Mouse (Mus musculus) 3T3-L1 (cell line): ENCODE measurements around the gene Adgrg7.
A peak's percentile ranks its signal among the peaks of the same experiment; 100 is the strongest.

ENCODE experiments used
- DNase-seq: peaks from one replicate; pipeline ENCODE4 v3.0.0-alpha.2; 2015; ENCODE audit warnings: low read depth, low spot score

The Adgrg7 gene

DNA sequence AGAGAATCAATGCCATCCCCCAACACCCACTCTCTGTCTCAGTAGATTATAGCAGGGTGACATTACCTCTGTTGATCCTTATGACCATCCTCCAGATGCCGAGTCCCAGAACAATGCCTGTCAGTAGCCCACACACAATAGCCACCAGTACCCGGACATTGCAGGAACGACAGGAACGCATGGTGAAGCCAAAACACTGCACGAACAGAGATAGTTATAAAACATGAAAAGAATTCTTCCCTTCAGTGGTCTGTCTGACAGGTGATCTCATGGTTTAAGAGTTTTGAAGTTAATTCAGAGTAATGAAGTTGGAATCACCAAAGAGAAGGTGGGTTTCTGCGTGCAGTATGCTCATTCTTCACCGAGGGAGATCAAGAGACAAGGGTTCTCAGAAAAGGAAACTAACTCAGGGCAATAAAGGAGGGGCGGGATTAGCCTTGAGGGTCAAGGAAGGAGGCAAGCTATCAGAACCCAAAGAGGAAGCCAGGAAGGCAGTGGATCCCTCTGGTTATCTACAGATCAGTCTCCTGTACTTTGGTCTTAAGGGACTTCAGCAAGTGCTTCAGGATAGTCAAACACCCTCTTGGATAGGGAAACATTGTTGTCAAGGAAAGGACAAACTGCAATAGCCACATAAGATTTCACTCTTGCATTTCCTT is at the start of gene Adgrg7:
TSS of gene Adgrg7 (minus strand) at position 375 of the 659 bp plus-strand sequence.
- no peak for DNase-seq

DNA sequence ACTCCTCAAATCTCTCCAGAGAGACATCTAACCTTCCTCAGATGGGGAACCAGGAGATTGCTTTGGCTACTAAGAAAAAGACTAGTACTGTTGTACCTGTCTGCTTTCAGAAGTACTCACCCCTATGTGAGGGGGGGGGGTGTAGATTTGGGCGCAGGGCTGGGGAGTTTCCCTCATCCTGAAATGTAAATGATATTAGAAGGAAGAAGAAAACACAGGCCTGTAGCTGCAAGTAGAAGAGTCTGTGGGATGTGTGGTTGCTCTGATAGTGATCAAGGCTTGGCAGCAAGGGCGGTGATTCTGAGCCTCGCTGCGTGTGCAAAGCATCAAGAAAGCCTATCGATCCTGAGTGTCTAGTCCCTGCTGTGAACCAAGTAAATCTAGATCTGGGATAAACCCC is 47.3 kb upstream of the Adgrg7 start:
- no peak for DNase-seq

DNA sequence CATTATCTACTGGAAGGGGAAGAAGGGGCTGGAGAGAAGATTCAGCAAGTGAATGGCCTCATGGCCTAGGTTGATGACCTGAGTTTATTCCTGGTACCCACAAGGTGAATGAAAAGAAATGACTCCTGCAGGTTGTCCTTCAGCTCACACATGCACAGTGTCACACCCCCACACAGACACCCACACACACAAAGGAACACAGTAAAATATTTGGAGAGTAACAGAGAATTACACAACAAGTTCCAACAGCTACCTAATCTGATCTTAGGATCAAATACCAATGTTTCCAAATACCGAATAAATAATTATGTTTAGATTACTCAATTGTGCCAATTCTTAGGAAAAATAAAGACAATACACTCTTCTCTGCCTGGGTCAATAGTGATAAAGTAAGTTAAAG is 37.7 kb upstream of the Adgrg7 start:
- DNase-seq: no peak

DNA sequence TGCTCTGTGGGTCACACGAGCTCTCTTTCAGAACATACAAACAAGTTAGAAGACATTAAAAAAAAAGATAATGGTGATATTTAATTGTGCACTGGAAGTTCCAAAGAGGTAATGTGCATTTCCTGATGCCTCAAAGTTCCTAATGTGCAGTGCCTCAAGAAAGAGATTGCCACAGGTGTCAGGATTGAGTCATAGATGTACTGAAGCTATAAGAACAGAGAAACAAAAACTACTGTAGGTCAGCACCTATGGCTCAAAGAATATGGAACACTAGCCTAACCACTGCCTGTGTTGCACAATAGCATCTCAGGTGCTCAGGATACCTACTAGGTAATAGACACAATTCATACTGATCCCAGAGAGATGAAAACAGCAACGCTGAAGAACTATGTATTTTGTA is 36.3 kb upstream of the Adgrg7 start:
- no peak for DNase-seq

DNA sequence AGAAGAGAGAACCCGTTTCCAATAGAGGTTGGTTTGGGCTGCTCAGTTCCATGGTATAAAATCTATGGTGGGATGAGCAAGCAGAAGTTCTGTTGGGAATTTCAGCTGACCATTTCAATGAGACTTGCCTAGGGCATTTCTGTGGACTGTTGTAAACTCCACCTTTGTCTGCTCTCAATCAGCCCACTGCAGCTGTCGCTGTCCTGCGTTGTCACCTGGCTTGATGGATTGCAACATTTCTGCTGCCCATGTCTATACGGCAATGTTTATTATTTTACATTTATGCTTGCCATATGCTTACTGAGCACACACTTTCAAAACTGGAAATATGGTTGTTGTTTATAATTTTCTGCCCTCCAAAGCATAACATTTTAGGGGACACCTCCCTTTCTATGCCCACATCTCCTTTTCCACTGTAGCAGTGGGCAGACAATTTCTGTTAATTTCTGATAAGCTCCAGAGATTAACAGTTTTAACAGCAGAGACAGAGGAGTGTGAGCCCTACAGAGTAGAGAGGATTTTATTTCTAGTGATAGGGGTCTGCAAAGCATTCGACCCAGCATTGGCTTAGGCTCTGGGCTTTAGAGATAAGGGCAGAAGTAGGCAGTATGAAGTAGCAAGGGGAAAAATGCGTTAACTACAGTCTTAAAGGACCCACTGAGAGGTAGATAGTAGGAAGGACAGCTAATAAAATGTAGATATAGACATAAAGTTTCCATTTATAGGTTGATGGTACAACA is 5.9 kb upstream of the Adgrg7 start:
- no peak for DNase-seq

DNA sequence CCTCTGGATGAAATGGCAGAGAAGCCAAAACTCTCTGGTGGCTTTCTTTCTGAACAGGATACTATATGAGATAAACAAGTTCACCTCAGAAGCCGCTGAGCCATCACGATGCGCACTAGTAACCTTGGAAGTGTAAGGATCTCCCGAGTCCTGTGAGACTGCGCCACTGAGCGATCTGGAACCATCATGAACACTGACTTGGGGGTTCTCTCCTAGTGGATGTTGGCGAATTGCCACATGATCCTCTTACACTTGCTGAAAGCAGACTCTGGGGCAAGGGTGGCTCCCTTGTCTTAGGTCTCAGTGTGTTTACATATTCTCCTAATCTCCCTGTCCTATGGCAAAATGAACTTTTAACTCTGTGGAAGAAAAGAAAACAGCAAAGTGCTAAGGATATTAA is 5.3 kb upstream of the Adgrg7 start:
- DNase-seq: no peak

DNA sequence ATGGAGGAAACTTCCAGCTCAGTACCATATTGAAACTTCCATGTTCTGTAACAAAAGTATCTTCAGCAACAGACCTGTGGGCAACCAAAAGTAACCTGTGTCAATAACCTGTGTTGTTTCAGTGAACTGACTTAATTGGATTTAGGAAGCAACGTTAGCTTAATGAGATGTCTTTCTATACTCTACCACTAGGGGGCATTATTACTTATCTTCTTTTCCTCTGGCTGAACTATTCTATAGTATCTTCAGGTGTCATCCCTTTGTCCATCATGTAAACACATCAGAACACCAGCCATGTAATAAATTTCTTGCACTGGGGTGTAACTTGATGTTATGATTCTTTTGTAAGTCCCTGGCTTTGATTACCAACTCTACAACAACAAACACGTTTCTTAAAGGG is 4.8 kb upstream of the Adgrg7 start:
- DNase-seq: peak; percentile 71

DNA sequence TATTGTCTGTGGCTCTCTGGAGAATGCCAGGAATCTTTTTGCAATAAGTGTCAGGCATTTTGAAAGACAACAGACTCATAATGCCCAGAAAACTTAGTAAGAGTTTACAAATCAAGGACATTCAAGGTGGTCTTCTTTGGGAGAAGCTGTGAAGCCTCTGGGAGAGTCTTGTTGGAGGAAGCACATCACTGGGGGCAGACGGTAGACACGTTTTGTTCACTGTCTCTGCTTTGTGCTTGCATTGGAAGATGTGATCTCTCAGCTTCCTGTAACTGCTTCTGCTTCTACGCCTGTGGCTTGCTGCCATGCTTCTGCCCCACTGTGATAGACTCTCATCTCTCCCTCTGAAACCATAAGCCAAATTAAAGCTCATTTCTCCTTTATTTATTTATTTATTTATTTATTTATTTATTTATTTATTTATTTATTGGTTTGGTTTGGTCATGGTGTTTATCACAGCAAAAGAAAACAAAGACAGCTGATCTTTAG is 3.9 kb upstream of the Adgrg7 start:
- DNase-seq: no peak

DNA sequence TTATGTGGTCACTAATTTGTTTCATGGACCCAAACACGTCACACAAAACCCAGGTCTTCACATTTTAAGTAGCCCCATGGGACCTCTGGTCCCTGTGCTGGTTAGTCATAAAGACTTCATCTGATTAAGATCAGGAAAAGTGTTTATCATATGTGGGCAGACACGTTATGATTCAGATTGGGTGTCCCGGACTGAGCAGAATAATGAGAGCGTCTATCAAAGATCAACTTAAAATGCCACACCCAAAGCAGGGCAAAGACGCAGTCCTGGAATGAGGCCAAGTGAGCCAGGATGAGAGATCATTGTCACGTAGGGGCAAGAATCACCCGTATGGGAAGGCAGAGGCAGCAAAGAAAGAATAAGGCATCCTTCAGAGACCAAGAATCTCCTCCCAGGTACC is 3.2 kb upstream of the Adgrg7 start:
- no peak for DNase-seq

DNA sequence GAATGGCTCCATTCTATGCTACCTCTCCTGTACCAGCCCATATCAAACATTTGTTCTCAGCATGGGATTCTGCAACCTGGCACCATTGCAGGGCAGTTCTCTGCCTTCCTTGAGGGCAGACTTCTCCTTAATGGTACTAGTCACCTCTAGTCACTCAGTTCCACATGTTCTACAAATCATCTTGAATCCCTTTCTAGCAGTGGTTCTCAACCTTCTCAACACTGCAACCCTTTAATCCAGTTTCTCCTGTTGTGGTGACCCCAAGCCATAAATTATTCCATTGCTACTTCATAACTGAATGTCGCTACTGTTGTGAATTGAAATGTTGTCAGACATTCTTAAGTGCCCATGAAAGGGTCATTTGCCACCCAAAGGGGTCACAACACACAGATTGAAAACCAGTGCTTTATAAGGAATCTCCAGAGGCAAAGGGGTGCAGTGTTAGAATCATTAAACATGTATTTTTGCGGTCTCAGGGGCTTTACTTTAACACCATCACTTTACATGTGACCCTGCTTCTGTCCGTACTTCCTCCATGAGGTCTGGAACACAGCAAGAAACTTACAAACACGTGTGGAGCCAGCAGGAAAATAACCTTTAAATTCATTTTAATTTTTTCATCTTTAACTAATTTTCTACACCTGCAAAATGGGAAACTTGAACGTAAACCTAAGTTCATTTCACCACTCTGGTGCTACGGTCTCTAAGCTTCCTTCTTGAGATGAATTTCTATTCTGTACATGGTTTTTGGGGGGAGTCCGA is 1.1 kb downstream of the Adgrg7 start:
- DNase-seq: no peak

DNA sequence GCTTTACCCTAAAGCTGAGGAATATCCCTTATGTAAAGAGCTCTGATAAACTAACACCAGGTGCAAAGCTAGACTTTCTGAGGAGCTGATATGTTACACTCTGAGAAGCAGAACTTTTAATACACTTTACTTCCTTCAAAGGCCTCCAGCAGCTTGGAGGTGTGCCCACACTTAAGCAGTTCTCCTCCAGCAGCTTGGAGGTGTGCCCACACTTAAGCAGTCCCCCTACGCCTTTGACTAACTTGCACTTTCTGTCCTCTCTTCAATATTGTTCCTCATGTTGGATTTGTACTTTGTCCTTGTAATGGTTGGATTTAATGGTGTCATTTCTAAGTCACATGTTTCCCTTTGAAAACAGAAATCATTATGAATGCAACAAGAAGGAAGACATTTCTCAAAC is 1.9 kb downstream of the Adgrg7 start:
- DNase-seq: no peak

DNA sequence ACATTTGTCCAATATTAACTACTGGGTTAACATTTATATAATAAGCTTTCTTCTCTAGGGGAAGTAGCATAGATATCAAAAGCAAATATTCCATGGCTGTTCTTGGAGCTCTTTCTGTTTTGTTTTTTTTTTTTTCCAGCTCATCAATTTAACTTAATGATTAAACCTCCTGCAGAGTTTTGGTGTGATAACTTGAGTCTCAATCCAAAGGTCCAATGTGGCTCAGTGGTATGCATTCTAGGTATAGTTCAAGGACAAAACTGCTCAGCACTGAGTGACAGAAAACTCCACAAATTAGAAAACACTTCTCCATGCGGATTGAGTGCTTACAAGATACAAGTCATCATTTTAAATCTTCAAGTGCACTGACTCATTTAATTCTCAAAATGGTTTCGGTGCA is 9.7 kb downstream of the Adgrg7 start:
- no peak for DNase-seq

DNA sequence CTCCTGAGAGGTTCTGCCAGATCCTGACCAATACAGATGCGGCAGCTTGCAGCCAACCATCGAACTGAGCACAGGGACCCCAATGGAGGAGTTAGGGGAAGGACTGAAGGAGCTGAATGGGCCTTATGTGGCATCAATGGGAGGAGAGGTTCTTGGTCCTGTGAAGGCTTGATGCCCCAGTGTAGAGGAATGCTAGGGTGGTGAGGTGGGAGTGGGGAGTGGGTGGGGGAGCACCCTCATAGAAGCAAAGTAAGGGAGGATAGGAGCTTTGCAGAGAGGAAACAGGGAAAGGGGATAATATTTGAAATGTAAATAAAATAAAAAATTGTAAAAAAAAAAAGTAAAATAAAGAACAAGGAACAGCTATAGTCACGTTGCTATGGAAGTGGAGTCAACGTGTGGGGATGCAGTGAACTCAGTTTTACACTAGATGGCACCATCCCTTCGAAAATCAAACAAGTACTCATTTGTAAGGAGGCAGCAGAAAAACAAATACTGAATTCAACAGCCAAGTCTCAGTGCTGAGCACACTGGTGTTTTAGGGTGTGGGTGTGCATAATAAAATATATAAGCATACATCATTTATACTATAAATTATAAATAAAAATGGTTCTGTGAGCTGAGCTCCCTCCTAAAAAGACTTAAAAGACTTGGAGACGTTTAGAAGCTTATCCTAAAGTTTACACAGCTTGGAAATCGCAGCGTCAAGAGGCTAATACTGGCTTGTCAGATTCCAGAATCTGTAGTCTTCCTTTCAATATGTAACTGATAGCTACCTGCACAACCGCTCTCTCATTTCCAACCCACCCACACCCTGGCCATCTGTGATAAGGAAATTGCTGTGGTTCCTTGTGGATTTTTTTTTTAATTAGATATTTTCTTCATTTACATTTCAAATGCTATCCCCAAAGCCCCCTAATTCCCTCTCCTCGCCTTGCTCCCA is 24.2 kb downstream of the Adgrg7 start:
- DNase-seq: peak; percentile 85

DNA sequence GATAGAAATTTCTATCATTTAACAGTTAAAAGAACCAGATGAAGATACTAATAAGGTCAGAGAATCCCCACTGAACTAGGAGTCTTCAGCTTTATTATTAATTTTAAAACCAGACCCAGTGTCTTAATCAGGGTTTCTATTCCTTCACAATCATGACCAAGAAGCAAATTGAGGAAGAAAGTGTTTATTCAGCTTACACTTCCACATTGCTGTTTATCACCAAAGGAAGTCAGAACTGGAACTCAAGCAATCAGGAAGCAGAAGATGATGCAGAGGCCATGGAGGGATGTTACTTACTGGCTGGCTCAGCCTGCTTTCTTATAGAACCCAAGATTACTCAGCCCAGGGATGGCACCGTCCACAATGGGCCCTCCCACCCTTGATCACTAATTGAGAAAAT is 66.6 kb downstream of the Adgrg7 start:
- no peak for DNase-seq

DNA sequence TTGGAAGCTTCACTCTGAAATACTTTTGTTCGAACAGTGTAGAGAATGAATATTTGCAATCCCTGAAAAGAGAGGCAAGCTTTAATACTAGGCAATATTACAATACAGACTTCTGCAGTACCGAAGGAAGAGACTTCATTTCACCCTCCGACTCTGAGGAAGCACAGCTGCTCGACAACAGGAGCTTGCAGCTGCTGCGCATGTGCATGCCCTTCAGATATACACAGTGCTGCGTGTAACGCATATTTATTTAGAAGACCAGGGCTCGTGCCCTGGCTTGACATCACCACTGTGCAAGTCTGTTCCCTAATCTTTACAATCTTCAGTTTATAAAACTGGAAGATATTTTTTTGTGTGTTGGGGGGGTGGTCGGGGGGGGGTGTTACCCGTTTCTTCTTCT is 70.7 kb downstream of the Adgrg7 start:
- DNase-seq: no peak

DNA sequence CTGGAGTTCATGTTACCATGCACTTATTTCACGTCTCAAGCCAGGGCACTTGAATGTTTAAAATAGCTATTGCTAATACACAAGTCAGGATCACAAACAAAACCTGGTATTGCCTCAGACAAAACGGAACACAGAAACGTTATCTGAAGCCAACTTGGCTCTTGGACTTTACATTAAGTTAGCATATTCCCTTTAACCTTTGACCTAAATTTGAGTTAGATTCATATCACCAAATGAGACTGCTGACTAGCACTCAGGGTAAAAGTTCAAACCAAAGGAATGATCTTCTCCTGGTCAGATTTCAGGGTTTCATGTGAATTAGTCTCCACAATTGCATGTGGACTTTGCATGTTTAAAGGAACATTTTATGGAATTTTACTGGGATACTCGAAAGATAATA is 73.3 kb downstream of the Adgrg7 start:
- DNase-seq: no peak

DNA sequence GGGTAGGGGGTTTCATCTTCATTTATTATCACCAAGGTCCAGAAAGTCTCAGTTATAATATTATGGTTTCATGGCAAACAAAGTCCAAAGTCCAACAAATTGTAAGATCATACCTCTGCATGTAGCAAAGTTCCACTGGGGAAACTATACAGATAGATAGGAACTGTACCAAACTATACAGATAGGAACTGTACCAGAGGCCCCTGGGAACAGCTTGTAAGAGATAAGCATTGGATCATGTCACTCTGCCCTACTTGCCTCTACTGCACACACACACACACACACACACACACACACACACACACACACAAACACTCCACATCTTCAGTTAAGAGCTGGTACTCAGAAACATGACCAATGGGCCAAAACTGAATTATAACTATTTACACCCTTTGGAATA is 76.6 kb downstream of the Adgrg7 start:
- DNase-seq: no peak

DNA sequence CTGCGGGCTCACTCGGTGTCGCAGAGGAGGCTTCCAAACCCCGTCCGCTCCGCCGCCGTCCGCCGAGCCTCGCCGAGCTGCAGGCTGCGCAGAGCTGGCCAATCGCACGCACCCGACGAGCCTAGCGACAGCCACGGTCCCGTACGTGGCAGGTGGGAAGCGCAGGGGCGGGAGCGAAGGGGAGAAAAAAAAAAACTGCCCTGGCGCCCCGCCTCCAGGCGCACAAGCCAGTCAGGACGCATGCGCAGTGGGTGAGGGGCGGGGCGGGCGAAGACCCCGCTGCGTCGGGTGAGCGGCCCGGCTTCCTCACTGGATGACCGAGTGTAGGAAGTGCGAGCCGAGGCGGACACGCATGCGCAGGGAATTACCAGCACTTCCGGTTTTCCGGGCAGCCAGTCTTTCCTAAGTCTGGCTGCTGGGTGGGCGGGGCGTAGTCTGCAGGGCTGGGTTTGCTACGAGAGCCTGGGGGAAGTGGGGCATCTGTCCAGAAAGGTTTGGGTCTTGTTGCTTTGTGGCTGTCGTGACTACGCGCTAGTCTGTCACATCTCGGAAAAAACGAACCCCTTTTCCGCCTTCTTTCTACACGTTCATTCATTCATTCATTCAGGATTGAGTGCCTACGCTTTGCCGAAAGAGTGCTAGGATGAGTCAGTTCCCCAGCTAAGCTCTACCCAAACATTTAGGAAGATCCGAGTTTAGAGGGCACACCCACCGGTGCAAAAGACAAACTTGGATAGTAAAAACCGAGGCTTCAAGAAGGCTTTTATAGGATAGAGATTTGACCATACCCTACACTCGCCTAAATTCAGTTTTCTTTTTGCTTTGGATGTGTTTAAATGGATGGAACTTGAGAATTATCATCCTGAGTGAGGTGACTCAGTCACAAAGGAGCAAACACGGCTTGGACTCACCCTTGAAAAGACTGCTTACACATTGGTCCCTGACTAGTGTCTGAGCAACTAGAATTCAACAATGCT is 78.1 kb downstream of the Adgrg7 start, which contains the start of gene Tfg:
TSS of gene Tfg (minus strand) at position 227 of the 977 bp plus-strand sequence.
- DNase-seq: peak; percentile 100

DNA sequence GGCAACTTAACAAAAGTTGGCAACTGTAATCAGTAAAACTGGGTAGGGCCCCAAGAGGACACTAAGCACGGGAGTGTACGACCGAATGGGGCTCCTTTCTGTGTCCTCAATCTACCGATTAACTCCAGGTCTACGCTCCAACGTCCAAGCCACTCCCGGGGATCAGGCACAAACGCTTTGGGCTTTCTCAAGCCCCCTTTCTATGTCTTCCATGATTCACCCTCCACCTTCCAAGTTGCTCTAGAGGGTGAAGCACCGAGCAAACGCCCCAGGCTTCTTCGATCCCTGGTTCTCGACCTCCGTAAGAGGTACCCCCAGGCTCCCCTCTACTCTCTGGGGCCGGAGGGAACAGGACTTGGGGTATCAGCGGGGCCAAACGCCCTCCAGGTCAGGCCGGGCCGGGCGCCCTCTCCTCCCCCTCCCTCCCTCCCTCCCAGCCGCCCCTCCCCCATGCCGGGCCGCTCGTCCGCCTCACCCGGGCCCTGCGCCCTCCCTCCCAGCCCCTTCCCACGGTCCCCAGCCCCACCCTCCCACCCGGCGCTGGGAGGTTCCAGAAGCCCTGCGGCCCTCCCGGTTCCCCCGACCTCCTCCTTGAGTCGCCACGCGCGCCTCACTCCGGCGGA is 79.0 kb downstream of the Adgrg7 start:
- DNase-seq: peak; percentile 44

DNA sequence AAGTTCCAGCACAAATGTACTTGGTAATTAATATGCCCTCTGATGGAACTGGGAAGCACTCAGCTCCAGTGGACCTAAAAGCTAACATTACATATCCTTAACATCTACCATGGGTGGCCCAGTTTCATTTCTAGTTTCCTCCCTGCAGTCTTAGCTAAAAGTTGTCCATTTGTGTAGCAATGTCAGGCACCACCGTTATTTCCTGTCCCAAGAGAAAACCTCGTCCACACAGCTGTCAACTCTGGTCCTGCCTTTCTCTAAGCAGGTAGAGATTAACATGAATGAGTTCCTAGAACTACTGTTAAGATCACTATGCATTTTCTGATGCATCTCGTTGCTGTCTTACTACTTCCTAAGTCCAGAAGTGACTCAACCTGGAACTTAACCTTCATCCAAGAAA is 80.0 kb downstream of the Adgrg7 start:
- DNase-seq: peak; percentile 15
